Mouse (Mus musculus) brain, embryonic 14.5 days (tissue): ENCODE data around the gene Alg1.
A peak's percentile ranks its signal among the peaks of the same experiment; 100 is the strongest.

Experiments
- CTCF ChIP-seq: fragments of 200-500 bp; IDR thresholded peaks from 2 replicates; pipeline ENCODE4 v1.5.1; 2012; ENCODE audit warnings: inconsistent platforms, mild to moderate bottlenecking, moderate library complexity, borderline replicate concordance; ENCODE audit not compliant: insufficient read depth, insufficient read length; ENCODE audit errors: extremely low read depth
- POLR2A ChIP-seq: fragments of 200-500 bp; IDR thresholded peaks from 2 replicates; pipeline ENCODE4 v1.6.1; 2012; ENCODE audit warnings: mild to moderate bottlenecking, inconsistent platforms, borderline replicate concordance; ENCODE audit not compliant: poor library complexity, insufficient read depth, insufficient read length, severe bottlenecking; ENCODE audit errors: extremely low read depth

DNA sequence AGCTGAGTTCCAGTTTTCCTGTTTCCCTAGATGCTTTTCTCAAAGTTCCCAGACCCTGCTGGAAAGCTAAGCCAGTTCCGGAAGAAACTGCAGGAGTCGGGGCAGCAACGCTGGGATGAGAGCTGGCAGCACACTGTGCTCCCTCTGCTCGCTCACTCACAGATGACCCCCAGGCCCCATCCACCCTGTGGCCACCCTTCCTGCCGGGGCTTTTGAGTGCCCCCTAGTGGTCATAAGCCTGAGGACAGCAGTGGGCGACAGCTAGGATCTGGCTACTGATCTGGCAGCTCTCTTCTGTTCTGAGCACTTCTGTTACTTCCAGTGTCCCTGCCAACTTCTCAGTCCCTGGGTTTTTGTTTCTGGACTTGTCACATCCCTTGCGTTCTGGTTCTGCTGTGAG lies 11.0 kb downstream of the Alg1 start:
- TF ChIP-seq POLR2A (no peak), CTCF (peak; percentile 75)
